Mouse (Mus musculus): ENCODE measurements around the gene Gpat2. TPM values are rescaled to one million over a fixed set of nuclear protein-coding genes. Genes with fewer than 3 reads are reported as not detected.
A peak's percentile ranks its signal among the peaks of the same experiment; 100 is the strongest.

Gene Gpat2
- total RNA-seq (2021) = under 1 TPM; 0.18 to 0.42 TPM

DNA sequence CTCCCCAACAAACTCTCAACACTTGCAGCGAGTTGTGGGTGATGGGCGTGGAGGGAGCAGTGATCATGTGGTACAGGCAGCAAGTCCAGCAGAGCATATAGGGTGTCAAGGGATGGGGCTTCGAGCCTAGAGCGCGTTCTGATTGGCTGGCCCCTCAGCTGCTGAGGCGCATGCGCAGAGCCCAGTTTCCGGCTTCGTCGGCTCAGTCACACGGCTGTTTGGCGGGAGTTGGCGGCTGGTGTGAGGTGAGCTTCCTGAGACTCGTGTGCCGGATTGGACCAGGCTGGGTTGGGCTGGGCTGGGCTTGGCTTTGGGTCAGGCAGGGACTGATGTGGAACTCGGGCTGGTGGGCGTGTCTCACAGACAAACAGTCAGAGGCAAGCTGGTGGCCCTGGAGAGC, at the start of gene Gpat2:
Gene Gpat2 (plus strand): TSS at position 223 of the 400 bp plus-strand sequence.
- intact Hi-C loops (cut with DNase I) = no loop called here
- no peak for DNase-seq

DNA sequence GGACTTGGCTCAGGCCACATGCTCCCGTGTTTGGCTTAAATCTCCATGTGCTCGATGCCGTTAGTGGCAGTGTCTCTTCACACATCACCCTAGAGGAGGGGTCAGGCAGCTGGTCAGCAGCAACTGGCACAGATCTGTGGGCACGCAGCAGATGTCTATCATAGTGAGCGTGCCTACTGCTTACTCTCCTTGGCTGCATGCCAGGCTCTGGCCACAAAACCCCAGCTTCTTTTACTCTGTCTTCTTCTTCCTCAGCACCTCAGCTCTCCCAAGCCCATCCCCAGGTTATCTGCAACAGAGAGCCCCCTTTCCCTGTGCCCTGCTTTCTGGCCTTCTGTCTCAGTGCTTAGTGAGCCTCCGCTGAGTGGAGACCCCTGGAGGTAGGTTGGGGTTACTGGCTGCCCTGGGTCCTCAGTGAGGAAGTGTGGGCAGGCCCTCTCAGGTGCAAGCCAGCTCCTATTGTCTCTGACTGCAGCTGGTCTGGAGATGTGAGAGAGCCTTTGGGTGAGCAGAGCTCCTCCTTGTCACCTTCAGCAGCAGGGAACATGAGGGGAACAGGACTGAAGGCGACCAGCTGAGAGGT, 49.1 kb upstream of the Gpat2 start:
- intact Hi-C loops (cut with DNase I) = no loop called here
- peak; percentile 29 for DNase-seq

DNA sequence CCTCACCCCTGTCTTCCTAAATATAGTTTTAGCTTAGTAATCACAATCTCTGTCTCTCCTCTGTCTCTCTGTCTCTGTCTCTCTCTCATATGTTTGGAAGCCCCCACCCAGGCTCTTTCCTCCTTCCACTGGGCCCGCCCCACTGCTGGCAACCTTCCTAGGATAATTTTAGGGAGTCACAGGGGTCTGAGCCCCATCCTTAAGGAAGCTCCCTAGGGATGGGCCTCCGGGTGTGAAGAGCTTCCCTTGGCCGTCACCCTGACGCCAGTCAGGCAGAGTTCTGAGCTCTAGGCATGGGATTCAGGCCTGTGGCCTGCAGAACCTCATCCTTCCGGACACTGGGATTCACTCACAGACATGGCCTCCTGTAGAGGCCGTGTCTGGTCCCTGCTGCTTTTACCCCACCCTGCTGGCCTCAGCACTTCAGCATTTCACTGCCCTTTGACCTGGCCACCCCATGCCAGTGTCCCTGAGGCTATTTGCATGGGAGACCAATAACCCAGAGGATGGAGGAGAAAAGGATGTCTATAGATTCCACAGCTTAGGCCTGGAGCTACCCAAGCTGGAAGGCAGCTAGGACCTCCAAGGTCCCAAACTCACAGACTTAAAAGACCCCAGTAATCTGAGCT, 48.5 kb upstream of the Gpat2 start:
- intact Hi-C loops (cut with DNase I) = no loop called here
- DNase-seq = no peak

DNA sequence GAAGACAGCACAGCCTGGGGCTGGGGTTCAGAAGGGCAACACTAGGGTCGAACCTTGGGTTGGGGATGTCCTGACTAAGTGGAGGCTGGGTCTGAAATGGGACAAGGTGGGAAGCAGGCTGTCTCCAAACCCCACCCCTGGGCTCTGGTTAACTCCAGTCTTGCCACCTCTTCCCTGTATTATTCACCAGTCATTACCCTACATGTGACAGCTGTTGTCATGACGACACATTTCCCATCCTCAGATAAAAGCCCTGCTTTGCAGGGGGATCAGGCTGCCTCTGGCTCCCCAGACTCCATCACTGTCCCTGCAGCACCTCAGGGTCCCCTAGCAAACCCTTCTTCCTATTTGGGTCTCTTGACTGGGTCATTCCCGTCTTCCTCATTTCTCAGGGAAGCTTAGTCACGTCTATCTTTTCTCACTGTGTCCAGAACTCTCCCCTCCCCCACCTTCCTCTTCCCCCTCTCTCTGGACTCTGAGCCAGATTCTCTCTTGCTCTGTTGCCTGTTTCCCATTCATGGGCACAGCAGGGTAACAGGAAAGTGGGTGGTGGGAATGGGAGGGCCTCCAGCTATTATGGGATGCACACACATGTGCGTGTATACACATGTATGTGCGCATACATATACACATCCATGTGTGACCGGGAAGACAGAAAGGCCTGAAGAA, 46.9 kb upstream of the Gpat2 start:
- DNase-seq = no peak

DNA sequence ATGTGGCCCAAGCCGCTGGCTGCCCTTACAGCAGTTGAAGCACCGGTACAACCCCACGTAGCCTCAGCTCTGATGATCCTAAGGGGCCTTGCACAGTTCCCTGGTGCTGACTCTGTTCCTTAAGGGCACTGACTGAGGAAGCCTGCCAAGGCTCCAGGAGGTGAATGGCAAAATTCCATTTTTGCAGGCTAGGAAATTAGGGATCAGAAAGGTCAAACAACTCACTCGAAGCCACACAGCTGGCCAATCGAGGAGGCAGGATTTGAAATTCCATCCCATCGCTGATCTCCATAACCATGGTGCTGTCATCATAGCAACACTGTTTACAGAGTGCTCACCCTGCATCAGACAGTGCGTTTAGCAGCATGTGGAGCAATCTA, 46.4 kb upstream of the Gpat2 start:
- intact Hi-C loops (cut with DNase I) = no loop called here
- no peak for DNase-seq

More for the DNA sequence above, 46.9 kb upstream of the Gpat2 start:
- intact Hi-C loops (cut with DNase I) = no loop called here

DNA sequence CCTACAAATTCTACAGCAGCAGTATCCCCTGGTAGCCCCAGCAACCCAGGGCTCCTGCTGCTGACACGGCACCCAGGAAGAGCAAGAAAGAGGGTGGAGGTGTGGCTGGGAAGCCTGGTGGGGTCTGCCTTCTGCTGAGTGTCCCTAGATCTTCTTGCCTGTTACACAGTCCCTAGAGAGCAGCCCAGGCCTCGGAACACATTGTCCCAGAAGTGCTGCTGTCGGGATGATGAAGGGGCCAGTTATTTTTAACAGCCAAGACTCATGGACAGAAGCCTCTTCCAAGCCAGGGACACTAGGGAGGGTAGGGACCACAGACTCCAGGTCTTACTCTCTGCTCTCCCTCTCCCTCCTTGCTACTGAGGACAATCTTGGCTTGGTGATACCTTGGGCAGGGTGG, 45.7 kb upstream of the Gpat2 start:
- DNase-seq = no peak
- intact Hi-C loops (cut with DNase I) = no loop called here

DNA sequence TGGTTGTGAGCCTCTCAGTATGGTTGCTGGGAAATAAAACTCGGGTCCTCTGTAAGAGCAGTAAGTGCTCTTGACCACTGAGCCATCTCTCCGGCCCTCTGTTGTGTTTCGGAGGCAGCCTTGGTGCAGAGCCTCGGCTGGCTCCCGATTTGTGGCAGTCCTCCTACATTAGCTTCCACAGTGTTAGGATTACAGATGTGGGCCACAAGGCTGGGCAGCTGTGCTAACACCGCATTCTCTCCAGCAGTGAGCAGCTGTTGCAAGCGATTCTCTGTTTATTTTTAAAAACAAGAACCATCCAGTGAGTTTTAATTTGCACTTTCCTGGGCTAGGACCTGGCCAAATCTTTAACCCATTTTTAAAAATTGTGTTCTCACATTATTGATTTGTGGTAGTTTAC, 41.1 kb upstream of the Gpat2 start:
- DNase-seq = no peak
- intact Hi-C loops (cut with DNase I) = no loop called here

DNA sequence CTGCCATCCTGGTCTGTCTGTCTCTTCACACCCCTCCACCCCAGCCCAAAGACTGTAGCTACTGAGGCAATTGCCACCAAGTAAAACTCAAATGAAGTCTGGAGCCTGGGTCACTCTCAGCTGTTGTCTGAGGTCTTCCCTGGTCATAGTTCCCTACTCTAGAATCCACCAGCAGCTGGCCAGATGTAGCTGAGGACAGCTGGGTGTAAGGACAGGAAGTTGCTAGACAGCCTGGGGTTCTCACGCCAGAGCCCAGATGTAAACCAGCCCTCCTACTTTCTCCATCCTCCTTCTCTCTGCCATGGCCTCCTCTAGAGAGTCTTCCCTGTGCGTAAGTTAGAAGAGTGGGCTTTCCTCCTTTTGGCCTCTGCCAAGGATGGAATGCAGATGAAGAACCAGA, 37.5 kb upstream of the Gpat2 start:
- no peak for DNase-seq
- intact Hi-C loops (cut with DNase I) = no loop called here

DNA sequence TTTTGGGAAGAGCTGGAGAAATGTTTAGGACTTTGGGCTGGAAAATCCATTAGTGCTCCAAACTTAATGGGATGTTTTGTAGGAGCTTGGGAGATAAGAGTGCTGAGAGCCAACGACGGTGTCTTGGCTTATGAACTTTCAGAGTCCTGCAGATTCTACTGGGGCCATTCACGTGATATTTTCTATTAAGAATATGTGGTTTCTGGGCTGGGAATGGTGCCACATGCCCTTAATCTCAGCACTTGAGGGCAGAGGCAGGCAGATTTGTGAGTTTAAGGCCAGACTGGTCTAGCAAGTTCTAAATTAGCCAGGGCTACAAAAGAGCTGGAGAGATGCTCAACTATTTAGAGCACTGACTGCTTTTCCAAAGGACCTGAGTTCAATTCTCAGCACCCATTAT, 34.6 kb upstream of the Gpat2 start:
- intact Hi-C loops (cut with DNase I) = no loop called here
- DNase-seq = no peak

DNA sequence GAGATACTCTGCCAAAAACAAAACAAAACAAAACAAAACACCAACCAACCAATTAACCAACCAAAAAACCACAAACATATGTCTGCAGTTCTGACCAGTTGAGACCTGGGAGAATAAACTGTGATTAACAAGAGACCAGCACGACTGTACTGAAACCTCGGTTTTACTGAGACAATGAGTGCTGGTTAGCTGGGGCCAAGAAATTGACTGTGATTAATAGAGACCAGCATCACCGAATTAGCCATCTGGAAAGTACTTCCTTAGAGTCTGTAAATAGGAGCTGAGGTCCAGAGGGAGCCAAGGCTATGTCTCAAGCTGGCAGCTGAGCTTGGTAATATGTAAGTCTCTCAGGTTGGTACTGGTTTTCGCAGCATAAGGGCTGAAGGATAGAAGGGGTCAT, 34.2 kb upstream of the Gpat2 start:
- intact Hi-C loops (cut with DNase I) = no loop called here

DNA sequence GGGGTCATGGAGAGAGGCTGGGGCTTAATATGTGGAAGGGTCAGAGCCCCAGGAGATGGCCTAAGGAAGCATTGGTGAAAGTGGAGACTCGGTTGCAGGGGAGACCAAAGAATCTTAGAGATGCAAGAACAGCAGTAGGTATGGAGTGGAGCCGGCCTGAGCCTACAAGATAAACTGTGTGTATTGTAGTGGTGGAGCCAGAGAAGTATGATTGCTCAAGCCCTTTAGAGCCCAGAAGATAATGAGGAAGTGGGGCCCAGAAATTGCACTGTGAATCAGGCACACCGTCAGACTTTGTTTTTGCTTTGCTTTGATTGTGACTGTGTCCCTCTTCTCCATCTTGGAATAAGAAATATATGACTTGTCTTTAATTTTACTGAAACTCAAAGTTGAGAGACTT, 33.7 kb upstream of the Gpat2 start:
- intact Hi-C loops (cut with DNase I) = no loop called here
- DNase-seq = no peak

More for the DNA sequence above, 34.2 kb upstream of the Gpat2 start:
- no peak for DNase-seq

DNA sequence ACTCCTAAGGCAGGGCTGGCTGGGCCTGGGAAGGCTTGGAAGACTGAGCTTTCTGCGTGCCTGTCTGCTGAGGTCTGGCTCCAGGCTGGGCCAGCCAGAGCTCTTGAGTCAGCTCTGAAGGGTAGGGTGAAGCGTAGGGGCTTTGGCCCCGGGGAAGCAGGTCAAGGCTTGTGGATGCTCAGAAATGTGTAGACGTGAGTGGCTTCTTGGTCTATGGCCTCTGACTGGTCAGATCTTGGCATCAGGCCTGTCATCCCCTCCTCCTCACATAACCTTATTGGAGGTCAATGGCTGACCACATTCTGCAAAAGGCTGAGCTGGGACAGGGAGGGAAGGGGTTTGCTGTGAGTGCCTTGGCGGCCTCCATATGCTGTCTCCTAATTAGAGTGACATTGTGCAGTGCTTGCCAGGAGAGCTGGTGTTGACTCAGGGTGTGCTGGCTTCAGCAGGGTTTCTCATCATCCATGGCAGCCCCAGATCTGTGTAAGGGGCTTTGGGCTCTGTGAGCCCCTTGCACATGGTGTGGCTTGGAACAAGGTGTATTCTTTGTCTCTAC, 30.3 kb upstream of the Gpat2 start:
- intact Hi-C loops (cut with DNase I) = no loop called here

DNA sequence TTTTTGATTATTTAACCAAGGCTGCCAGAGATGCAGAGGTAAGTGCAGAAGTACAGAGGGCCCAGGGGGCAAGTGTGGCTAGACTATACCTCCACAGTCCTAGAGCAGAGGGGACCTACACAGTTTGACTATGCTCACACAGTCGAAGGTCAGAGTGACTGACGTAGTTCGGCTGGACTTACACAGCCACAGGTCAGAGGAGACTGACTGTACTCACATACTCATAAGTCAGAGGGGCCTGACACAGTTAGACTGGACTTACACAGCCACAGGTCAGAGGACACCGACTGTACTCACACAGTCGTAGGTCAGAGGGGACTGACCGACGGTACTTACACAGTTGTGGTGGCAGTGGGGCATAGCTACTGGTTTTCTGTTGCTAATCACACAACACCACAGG, 26.3 kb upstream of the Gpat2 start:
- DNase-seq = no peak
- intact Hi-C loops (cut with DNase I) = no loop called here

More for the DNA sequence above, 30.3 kb upstream of the Gpat2 start:
- DNase-seq = no peak

DNA sequence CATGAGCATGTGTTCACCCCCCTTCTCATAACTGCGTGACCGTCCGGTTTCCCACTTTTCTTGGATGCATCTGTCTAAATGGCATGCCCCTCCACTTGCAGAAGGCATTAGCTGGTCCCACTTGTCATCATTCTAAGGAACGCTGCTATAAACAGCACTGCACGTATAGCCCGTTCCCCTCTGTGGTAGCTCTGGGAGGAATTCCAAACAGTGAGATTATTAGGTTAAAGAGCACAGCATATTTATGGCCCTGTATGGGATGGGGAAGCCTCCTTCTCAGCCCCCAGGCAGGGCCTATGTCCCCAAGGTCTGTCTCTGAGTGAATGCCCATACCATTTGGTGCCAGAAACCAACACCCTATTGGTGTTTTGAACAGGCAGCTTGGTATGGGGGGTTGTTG, 13.9 kb upstream of the Gpat2 start:
- no peak for DNase-seq
- intact Hi-C loops (cut with DNase I) = no loop called here

DNA sequence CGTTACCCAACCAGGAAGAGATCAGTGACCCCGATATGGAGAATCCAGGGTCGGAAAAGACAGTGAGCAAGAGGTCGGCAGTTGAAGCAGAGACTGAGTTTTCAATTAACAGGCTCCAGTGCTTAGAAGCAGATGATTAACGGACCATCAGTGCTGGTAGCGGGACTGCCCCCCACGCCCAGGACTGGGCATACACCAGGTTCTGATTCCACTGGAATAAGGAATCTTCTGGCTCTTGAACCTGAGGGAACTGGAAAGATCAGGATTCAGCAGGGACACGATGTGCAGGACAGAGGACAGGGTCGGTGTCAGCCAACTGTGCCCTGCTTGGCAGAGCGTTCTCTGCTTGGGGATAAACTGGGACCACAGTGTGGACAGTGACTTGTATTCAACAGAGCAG, 9.2 kb upstream of the Gpat2 start:
- no peak for DNase-seq
- intact Hi-C loops (cut with DNase I) = no loop called here

DNA sequence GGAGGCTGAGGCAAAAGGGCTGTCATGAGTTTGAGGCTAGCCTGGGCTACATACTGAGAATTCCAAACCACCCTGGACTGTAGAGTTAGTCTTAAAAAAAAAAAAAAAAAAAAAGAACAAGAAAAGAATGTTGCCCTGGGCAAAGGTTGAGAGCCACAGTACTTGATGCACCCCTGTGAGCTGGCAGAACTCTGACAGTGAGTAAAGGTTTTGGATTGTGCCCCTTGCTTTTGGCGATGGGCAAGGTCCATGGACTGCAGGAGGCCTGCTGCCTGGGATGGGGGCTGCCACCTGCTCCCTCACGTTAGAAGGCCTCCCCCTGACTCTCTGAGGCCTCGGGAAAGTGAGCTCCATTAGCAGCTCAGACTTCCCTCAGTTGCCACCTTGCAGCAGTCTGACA, 8.3 kb upstream of the Gpat2 start:
- intact Hi-C loops (cut with DNase I) = no loop called here
- DNase-seq = no peak

DNA sequence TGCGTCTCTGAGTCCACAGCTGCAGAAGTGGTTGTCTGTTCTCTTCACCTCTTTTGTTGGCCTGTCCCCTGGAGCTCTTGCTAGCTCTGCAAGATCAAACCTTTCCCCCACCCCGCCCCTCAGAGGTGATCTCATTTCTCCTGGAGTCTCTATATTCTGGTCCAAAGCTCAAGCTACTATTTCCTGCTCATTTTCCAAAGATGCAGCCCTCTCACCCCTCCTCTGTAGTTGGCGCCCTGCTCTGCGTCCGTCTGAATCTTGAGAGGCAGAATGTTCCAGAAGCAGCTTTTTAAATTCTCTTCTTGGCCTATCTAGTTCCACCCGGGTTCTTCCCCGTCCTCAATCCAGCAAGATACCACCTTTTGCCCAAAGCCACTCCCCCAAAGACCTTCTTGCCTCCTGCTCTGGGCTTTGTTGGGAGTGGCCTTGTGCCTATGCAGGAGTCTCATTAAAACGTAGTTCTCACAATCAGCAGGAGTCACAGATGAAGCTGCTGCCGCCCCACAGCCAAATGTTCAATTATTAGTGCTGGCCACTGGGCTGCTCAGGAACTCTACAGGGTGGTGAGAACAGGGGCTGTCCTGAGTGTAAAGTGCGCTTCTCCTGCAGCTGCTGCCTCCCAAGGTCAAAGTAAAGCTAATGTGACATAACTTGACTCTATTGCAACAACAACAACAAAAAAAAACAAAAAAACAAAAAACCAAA, 6.6 kb upstream of the Gpat2 start:
- intact Hi-C loops (cut with DNase I) = no loop called here
- no peak for DNase-seq

DNA sequence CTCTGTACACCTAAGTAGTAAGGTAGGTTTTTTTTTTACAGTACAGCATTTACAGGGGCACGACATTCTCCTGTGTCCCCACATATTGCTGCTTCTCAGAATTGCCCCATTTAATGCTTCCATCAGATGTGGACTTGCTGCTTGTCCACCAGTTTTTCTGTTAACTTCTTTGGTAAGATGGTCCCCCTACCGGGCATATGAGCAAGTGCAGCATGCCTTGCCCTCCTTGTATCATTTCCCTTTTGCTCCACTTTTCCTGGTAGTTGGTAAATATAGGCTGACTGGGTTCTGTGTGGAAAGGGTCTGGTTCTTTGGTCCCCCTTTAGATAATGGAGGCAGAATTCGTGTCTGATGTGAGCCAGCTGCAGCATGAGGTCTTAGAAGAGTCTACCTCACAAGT, 5.2 kb downstream of the Gpat2 start:
- DNase-seq = peak; percentile 41
- intact Hi-C loops (cut with DNase I) = loop anchor here (2.0 kb wide), 1 partner anchor 67 kb away; the partner anchor contains the start of gene Adra2b

DNA sequence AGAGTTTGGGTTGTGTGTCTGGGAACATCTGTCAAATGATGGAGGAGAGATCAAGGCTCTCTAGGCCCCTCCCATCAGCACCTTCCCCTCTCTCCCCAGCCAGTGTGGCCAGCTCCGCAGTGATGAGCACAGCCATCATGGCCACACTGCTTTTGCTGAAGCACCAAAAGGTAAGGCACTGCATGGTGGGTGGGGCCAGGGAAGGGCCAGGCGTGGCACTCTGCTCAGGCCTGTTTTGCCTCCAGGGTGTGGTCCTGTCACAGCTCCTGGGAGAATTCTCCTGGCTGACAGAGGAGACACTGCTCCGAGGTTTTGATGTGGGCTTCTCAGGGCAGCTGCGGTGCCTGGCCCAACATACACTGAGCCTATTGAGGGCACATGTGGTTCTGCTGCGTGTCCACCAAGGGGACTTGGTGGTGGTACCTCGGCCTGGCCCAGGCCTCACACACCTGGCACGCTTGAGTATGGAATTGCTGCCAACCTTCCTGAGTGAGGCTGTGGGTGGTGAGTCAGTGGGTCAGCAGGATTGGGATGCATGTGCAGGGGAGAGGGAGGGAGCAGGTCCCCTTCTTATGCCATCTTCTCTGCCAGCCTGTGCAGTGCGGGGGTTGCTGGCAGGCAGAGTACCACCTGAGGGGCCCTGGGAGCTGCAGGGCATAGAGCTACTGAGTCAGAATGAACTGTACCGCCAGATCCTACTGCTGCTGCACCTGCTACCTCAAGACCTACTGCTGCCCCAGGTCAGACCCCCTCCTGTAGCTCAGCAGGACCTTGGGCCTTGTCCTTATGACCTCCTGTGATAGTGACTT, 8.7 kb downstream of the Gpat2 start:
- no peak for DNase-seq
- intact Hi-C loops (cut with DNase I) = no loop called here

DNA sequence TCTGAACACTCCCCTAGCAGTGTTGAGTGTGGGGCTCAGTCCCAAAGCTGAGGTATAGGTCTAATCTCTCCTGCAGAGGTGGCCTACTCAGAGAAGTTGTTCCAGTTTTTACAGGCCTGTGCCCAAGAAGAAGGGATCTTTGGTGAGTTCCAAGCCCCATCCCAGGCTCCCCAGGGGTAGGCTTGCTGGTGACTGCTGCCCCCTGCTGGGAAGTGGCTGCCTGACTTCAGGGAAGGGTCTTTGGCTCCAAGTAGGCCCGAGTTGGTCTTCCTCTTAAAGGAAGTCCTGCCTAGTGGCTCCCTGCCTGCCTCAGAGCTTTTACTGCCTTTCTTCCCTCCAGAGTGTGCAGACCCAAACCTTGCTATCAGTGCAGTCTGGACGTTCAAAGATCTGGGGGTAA, 10.1 kb downstream of the Gpat2 start:
- peak; percentile 33 for DNase-seq
- intact Hi-C loops (cut with DNase I) = no loop called here

DNA sequence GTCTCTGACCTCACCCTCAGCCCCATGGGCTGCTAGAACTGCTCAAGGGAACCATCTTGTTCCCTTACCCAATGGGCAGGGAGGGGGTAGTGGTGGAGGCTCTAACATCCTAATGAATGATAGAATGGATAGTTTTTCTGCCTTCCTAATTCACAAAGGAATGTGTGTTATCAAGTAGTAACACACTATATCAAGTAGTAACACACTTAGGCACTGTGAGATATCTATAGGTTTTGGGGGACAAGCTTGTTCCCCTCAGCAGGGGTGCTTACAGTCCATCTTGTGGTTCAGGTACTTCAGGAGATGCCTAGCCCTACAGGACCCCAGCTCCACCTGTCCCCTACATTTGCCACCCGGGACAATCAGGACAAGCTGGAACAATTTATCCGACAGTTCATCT, 10.6 kb downstream of the Gpat2 start:
- intact Hi-C loops (cut with DNase I) = no loop called here
- DNase-seq = no peak
